Mouse (Mus musculus) neural tube, embryonic 13.5 days (tissue): ENCODE data around the gene Akap2. TPM values are rescaled to one million over a fixed set of nuclear protein-coding genes. Genes with fewer than 3 reads are reported as not detected.

Experiments used
- ATAC-seq: fragments of 200-750 bp; cut with Nextera tagmentation; 2 replicates; pipeline ENCODE4 v1.8.0; 2017; ENCODE audit warnings: low read depth, mild to moderate bottlenecking, moderate TSS enrichment, moderate library complexity
- H3K27ac ChIP-seq: fragments of 300-500 bp; sonication (generic); replicated peaks from 2 replicates; pipeline ENCODE4 v1.5.1; 2015; ENCODE audit warnings: moderate library complexity, mild to moderate bottlenecking, inconsistent platforms
- H3K27me3 ChIP-seq: fragments of 300-500 bp; sonication (generic); 2 replicates; pipeline ENCODE4 v1.6.1; 2015; ENCODE audit warnings: mild to moderate bottlenecking, inconsistent platforms
- H3K36me3 ChIP-seq: fragments of 300-500 bp; sonication (generic); 2 replicates; pipeline ENCODE4 v1.6.1; 2015; ENCODE audit warnings: mild to moderate bottlenecking, inconsistent platforms
- H3K4me1 ChIP-seq: fragments of 300-500 bp; sonication (generic); replicated peaks from 2 replicates; pipeline ENCODE4 v1.6.1; 2015; ENCODE audit warnings: inconsistent platforms
- H3K4me2 ChIP-seq: fragments of 300-500 bp; sonication (generic); 2 replicates; pipeline ENCODE4 v1.6.1; 2015; ENCODE audit warnings: inconsistent platforms, mild to moderate bottlenecking, moderate library complexity
- H3K4me3 ChIP-seq: fragments of 300-500 bp; sonication (generic); 2 replicates; pipeline ENCODE4 v1.5.1; 2015; ENCODE audit warnings: mild to moderate bottlenecking, inconsistent platforms
- H3K9ac ChIP-seq: fragments of 300-500 bp; sonication (generic); 2 replicates; pipeline ENCODE4 v1.6.1; 2015; ENCODE audit warnings: moderate library complexity, mild to moderate bottlenecking, inconsistent platforms
- H3K9me3 ChIP-seq: fragments of 300-500 bp; sonication (generic); 2 replicates; pipeline ENCODE4 v1.6.1; 2016; ENCODE audit warnings: inconsistent platforms
- WGBS: fragments of 180-500 bp; shearing (Covaris S2); methylation state at CpG from one replicate; pipeline ENCODE4 v1.1.7; 2015; 5-methylcytosine and 5-hydroxymethylcytosine counted together
- polyA plus RNA-seq: library from polyadenylated mRNA; unstranded; fragments of >200 nt; fragmentation: Nextera tagmentation; extraction: Ambion mirVana; gene quantifications from 2 replicates; pipeline ENCODE4 v1.2.1, GENCODE M21; 2015

Akap2 gene
- polyA plus RNA-seq, 1 experiment from 2014 or later: 14.6 TPM

GRCm38 (mm10) chr4:57847676-57848075 lies 130.2 kb downstream of the Akap2 start:
- ATAC-seq: no peak
- H3K4me3 ChIP-seq: no peak overlapping the region
- WGBS: 87% methylated on average over 3 of the region's 3 CpGs
- 0 out of 2 replicates have a peak, but pooled peaks cover 8% of the 10 kb centered on the region for H3K36me3 ChIP-seq
- no peaks in the 10 kb centered on the region for H3K27me3 ChIP-seq
- H3K27ac ChIP-seq: peak overlapping the region; percentile 78
- peak overlapping the region; percentile 63 for H3K9ac ChIP-seq
- H3K4me2 ChIP-seq: peak overlapping the region; percentile 49
- H3K9me3 ChIP-seq: no peaks in the 10 kb centered on the region
- peaks cover 52% of the 10 kb centered on the region for H3K4me1 ChIP-seq

- Histone ChIP-seq H3K9ac (no peak overlapping the region), H3K4me2 (no peak overlapping the region), H3K9me3 (no peaks in the 10 kb centered on the region), H3K27me3 (no peaks in the 10 kb centered on the region), H3K27ac (no peak overlapping the region), H3K36me3 (peaks cover 11% of the 10 kb centered on the region; the same call in 1 of the 2 replicates), H3K4me1 (peaks cover 46% of the 10 kb centered on the region), H3K4me3 (no peak overlapping the region)
- 86% methylated on average over 6 of the region's 6 CpGs for WGBS
- ATAC-seq: no peak
Measured at GRCm38 (mm10) chr4:57849465-57849864, 132.0 kb downstream of the Akap2 start.

- no peak overlapping the region for H3K4me3 ChIP-seq
- WGBS: 85% methylated on average over 1 of the region's 1 CpGs
- H3K4me1 ChIP-seq: peaks cover 25% of the 10 kb centered on the region
- no peak overlapping the region for H3K4me2 ChIP-seq
- H3K27ac ChIP-seq: no peak overlapping the region
- H3K36me3 ChIP-seq: peaks cover 34% of the 10 kb centered on the region
- H3K9ac ChIP-seq: no peak overlapping the region
- no peaks in the 10 kb centered on the region for H3K9me3 ChIP-seq
- no peak for ATAC-seq
- H3K27me3 ChIP-seq: no peaks in the 10 kb centered on the region
Measured at GRCm38 (mm10) chr4:57851731-57852130, 134.3 kb downstream of the Akap2 start.

GRCm38 (mm10) chr4:57852461-57853040 lies 135.1 kb downstream of the Akap2 start:
- no peak for ATAC-seq
- Histone ChIP-seq H3K4me1 (peaks cover 16% of the 10 kb centered on the region), H3K27ac (no peak overlapping the region), H3K9me3 (0 out of 2 replicates have a peak, but pooled peaks cover 4% of the 10 kb centered on the region), H3K4me3 (no peak overlapping the region), H3K27me3 (no peaks in the 10 kb centered on the region), H3K36me3 (peaks cover 42% of the 10 kb centered on the region), H3K4me2 (no peak overlapping the region), H3K9ac (no peak overlapping the region)
- 41% methylated on average over 9 of the region's 9 CpGs for WGBS

GRCm38 (mm10) chr4:57854181-57854580 lies 136.7 kb downstream of the Akap2 start:
- ATAC-seq: no peak
- Histone ChIP-seq H3K4me1 (peaks cover 10% of the 10 kb centered on the region), H3K4me2 (no peak overlapping the region), H3K36me3 (peaks cover 51% of the 10 kb centered on the region), H3K9me3 (0 out of 2 replicates have a peak, but pooled peaks cover 4% of the 10 kb centered on the region), H3K27ac (no peak overlapping the region), H3K9ac (no peak overlapping the region), H3K27me3 (no peaks in the 10 kb centered on the region), H3K4me3 (no peak overlapping the region)
- WGBS: 92% methylated on average over 6 of the region's 6 CpGs

GRCm38 (mm10) chr4:57855281-57855941 lies 138.0 kb downstream of the Akap2 start:
- Histone ChIP-seq H3K27ac (no peak overlapping the region), H3K4me2 (no peak overlapping the region), H3K4me1 (peaks cover 10% of the 10 kb centered on the region), H3K9me3 (0 out of 2 replicates have a peak, but pooled peaks cover 4% of the 10 kb centered on the region), H3K9ac (no peak overlapping the region), H3K27me3 (no peaks in the 10 kb centered on the region), H3K4me3 (no peak overlapping the region), H3K36me3 (peaks cover 46% of the 10 kb centered on the region)
- 88% methylated on average over 18 of the region's 18 CpGs for WGBS
- ATAC-seq: no peak

GRCm38 (mm10) chr4:57856673-57857072 lies 139.2 kb downstream of the Akap2 start:
- H3K27ac ChIP-seq: no peak overlapping the region
- no peak overlapping the region for H3K4me3 ChIP-seq
- peaks cover 46% of the 10 kb centered on the region for H3K36me3 ChIP-seq
- 93% methylated on average over 10 of the region's 10 CpGs for WGBS
- no peak overlapping the region for H3K4me2 ChIP-seq
- no peak overlapping the region for H3K9ac ChIP-seq
- H3K9me3 ChIP-seq: 0 out of 2 replicates have a peak, but pooled peaks cover 4% of the 10 kb centered on the region
- ATAC-seq: no peak
- peaks cover 5% of the 10 kb centered on the region for H3K4me1 ChIP-seq
- no peaks in the 10 kb centered on the region for H3K27me3 ChIP-seq

- WGBS: 83% methylated on average over 6 of the region's 6 CpGs
- no peak overlapping the region for H3K27ac ChIP-seq
- no peak for ATAC-seq
- H3K27me3 ChIP-seq: no peaks in the 10 kb centered on the region
- H3K9me3 ChIP-seq: 0 out of 2 replicates have a peak, but pooled peaks cover 4% of the 10 kb centered on the region
- H3K9ac ChIP-seq: no peak overlapping the region
- no peak overlapping the region for H3K4me2 ChIP-seq
- H3K36me3 ChIP-seq: peaks cover 34% of the 10 kb centered on the region
- no peak overlapping the region for H3K4me3 ChIP-seq
- H3K4me1 ChIP-seq: peaks cover 9% of the 10 kb centered on the region
Measured at GRCm38 (mm10) chr4:57860204-57860611, 142.8 kb downstream of the Akap2 start.

- Histone ChIP-seq H3K4me2 (no peak overlapping the region), H3K27me3 (no peaks in the 10 kb centered on the region), H3K9ac (no peak overlapping the region), H3K27ac (no peak overlapping the region), H3K9me3 (0 out of 2 replicates have a peak, but pooled peaks cover 4% of the 10 kb centered on the region), H3K4me1 (peaks cover 13% of the 10 kb centered on the region), H3K36me3 (peaks cover 25% of the 10 kb centered on the region), H3K4me3 (no peak overlapping the region)
- WGBS: 80% methylated on average over 6 of the region's 6 CpGs
- ATAC-seq: no peak
Measured at GRCm38 (mm10) chr4:57861166-57861565, 143.7 kb downstream of the Akap2 start.

GRCm38 (mm10) chr4:57861856-57862255 lies 144.4 kb downstream of the Akap2 start:
- no peak overlapping the region for H3K4me2 ChIP-seq
- H3K9me3 ChIP-seq: 0 out of 2 replicates have a peak, but pooled peaks cover 4% of the 10 kb centered on the region
- no peak for ATAC-seq
- H3K4me3 ChIP-seq: no peak overlapping the region
- WGBS: 77% methylated on average over 8 of the region's 8 CpGs
- H3K36me3 ChIP-seq: peaks cover 18% of the 10 kb centered on the region
- H3K27me3 ChIP-seq: no peaks in the 10 kb centered on the region
- H3K9ac ChIP-seq: no peak overlapping the region
- H3K4me1 ChIP-seq: peaks cover 20% of the 10 kb centered on the region
- no peak overlapping the region for H3K27ac ChIP-seq

GRCm38 (mm10) chr4:57862269-57862986 lies 145.0 kb downstream of the Akap2 start:
- peaks cover 12% of the 10 kb centered on the region for H3K36me3 ChIP-seq
- 0 out of 2 replicates have a peak, but pooled peaks cover 1% of the 10 kb centered on the region for H3K9me3 ChIP-seq
- H3K27me3 ChIP-seq: no peaks in the 10 kb centered on the region
- no peak overlapping the region for H3K9ac ChIP-seq
- no peak overlapping the region for H3K4me3 ChIP-seq
- peaks cover 26% of the 10 kb centered on the region for H3K4me1 ChIP-seq
- 58% methylated on average over 9 of the region's 9 CpGs for WGBS
- ATAC-seq: no peak
- no peak overlapping the region for H3K27ac ChIP-seq
- no peak overlapping the region for H3K4me2 ChIP-seq

GRCm38 (mm10) chr4:57866088-57866487 lies 148.6 kb downstream of the Akap2 start:
- no peak overlapping the region for H3K9ac ChIP-seq
- WGBS: 36% methylated on average over 2 of the region's 2 CpGs
- no peaks in the 10 kb centered on the region for H3K36me3 ChIP-seq
- H3K27ac ChIP-seq: no peak overlapping the region
- no peak overlapping the region for H3K4me2 ChIP-seq
- H3K27me3 ChIP-seq: no peaks in the 10 kb centered on the region
- ATAC-seq: no peak
- H3K4me3 ChIP-seq: no peak overlapping the region
- H3K9me3 ChIP-seq: no peaks in the 10 kb centered on the region
- H3K4me1 ChIP-seq: peaks cover 30% of the 10 kb centered on the region
